Mouse (Mus musculus): ENCODE results near the gene Nabp2. TPM values are rescaled to one million over a fixed set of nuclear protein-coding genes. Genes with fewer than 3 reads are reported as not detected.

Gene Nabp2
- polyA plus RNA-seq, 1 experiment, result 47.2 TPM

DNA sequence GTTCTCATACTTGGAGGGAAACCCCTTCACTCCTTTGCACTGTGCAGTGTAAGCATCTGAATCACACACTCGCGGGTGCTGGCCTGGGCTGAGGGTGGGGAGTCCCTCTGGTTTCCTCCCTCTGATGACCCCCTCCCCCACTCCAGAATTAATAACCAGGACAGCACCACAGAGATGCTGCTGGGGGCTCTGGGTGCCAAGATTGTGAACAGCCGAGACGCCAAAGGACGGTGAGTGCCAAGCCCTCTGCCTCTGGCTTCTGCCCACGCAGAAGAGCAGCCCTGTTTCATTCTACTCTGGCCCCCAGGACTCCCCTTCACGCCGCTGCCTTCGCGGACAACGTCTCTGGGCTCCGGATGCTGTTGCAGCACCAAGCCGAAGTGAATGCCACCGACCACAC lies 22.4 kb downstream of the Nabp2 start:
- no peak for DNase-seq (ENCODE audit: low spot score)

GRCm38 (mm10) chr10:128385902-128386301 lies 25.4 kb downstream of the Nabp2 start:
- DNase-seq (ENCODE audit: low spot score), result no peak

- no peak for DNase-seq (ENCODE audit: low spot score)
These were observed 28.8 kb downstream of the Nabp2 start for GRCm38 (mm10) chr10:128382482-128382881.

DNA sequence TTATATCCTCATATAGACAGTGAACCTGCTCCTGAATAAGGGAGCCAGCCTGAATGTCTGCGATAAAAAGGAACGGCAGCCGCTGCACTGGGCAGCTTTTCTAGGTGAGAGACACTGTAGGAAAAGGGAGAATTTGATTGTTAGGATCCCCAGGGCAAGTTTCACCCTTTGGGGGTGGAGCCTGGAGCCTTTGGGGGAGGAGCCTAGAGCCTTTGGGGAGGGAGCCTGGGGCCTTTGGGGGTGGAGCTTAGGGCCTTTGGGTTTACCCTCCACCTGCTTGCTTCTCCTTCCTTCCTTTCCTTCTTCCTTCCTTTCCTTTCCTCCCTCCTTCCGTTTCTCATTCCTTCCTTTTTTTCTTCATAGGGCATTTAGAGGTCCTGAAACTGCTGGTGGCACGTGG lies 30.7 kb downstream of the Nabp2 start:
- no peak for DNase-seq (ENCODE audit: low spot score)

GRCm38 (mm10) chr10:128379260-128379659 lies 32.0 kb downstream of the Nabp2 start:
- no peak for DNase-seq (ENCODE audit: low spot score)

- no peak for DNase-seq (ENCODE audit: low spot score)
These were observed 32.8 kb downstream of the Nabp2 start for GRCm38 (mm10) chr10:128378462-128378861.

- DNase-seq (ENCODE audit: low spot score), result no peak
These were observed 33.3 kb downstream of the Nabp2 start for GRCm38 (mm10) chr10:128377940-128378448.

GRCm38 (mm10) chr10:128377222-128377939 lies 33.9 kb downstream of the Nabp2 start:
- DNase-seq (ENCODE audit: low spot score), result no peak

DNA sequence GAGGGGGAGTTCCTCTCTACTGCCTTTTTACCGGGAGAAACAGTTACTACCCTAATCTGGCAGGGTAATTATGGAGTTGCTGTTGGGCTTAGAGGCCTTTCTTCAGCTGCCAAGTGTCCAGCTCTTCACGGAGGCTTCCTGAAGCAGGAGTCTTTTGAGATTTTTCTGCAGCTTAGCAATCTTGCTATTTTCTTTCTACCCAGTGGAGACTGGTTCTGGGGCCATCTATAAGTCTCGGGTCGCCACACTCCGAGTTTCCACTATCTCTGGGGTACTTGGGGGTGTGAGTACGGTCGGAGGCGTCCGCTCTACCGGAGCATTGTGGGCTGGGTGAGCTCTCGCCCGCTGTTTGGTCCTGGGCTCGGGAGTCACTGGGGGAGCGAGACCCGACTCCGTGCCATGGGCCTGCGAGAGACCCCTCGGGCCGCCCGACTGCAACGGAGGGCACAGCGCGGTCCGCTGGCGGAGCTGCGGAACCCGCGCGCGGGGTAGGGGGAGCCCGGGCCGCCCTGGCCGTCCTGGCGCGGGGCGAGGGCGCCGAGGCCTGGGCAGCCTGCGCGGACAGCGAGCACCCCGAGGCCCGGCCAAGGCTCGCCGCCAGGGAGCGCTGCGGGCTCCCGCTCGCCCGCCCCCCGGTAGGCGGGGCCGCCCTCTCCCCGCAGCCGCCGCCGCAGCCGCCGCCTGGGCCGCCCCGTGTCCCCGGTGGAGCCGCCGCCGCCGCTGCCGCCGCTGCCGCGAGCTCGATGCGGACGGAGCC lies 34.7 kb downstream of the Nabp2 start, which contains the start of gene Ankrd52:
Gene Ankrd52, plus strand, starts transcription at position 661 of the 757 bp plus-strand sequence.
- peak; percentile 85 for DNase-seq (ENCODE audit: low spot score)

DNA sequence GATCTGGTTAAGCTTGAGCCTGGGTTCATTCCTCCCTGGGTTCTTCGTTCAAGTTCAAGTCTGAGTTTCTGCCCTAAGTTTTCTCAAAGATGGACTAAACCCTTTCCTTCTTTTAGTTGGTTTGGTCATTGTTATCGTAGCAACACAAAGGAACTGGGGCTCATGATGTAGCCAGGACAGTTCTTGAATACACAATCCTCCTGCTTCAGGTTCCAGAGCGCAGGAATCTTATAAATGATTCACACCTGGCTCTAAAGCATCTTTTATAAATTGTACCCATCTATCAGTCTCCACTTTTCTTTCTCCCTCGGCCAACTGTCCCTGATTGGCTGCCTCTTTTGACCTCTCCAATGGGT lies 35.2 kb downstream of the Nabp2 start:
- no peak for DNase-seq (ENCODE audit: low spot score)

DNA sequence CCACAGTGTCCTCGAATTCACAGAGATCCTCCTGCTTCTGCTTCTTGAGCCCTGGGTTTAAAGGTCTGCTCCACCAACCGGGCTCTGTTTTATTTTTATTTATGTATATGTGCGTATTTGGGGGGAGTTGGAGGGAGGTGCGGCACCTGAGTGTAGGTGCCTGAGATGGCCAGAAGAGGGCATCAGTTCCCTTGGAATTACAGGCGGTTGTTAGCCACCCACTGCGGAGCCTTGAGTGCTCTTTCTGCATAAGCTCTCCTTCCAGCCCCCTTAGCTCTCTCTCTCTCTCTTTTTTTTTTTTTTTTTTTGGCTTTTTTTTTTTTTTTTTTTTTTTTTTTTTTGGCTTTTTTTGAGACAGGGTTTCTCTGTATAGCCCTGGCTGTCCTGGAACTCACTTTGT lies 36.9 kb downstream of the Nabp2 start:
- DNase-seq (ENCODE audit: low spot score), result no peak

- DNase-seq (ENCODE audit: low spot score), result no peak
These were observed 38.1 kb downstream of the Nabp2 start for GRCm38 (mm10) chr10:128372989-128373748.

DNA sequence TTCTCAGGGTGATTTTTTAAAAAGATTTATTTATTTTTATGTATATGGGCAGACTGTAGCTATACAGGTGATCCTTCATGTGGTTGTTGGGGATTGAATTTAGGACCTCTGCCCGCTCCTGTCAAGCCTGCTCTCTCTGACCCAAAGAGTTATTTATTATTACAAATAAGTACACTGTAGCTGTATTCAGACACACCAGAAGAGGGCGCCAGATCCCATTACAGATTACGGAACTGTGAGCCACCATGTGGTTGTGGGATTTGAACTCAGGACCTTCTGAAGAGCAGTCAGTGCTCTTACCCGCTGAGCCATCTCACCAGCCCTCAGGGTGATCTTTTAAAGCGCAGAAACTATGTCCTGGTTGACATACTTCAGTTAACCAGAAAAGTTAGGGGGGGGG lies 39.1 kb downstream of the Nabp2 start:
- no peak for DNase-seq (ENCODE audit: low spot score)

DNA sequence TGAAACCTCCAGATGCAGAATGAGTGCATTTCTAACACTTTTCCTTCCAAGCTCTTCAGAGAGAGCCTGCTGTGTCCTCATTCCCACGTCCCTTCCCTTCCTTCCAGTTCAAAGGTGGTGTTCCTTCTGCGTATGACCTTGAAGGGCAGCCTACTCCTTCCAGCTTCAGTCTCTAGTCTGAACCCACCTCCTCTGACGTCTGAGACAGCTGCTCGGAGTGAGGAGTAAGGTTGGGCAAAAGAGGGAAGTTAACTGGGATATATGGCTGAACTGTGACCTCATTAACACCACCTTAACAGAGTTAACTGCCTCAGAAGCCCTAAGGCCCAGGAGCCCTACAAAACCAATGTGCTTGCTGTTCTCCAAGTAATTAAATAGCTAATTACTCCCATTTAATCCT lies 40.7 kb downstream of the Nabp2 start:
- no peak for DNase-seq (ENCODE audit: low spot score)

DNA sequence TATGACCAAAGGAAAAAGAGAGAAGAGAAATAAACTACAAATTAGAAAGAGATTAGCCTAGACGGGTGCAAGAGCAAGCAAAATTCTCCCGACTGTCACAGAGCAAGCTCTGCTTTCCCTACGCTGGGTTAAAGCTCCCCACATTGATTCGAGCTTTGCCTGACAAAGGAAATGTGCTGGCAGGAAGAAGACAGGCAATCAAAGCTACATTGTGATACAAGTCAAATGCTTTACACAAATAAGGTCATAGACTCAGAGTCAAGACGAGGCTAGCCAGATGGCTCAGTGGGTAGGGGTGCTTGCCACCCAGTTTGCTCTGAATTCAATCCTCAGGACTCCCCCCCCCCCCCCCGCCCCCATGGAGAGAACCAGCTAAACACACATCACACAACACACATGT lies 41.3 kb downstream of the Nabp2 start:
- DNase-seq (ENCODE audit: low spot score), result no peak

DNA sequence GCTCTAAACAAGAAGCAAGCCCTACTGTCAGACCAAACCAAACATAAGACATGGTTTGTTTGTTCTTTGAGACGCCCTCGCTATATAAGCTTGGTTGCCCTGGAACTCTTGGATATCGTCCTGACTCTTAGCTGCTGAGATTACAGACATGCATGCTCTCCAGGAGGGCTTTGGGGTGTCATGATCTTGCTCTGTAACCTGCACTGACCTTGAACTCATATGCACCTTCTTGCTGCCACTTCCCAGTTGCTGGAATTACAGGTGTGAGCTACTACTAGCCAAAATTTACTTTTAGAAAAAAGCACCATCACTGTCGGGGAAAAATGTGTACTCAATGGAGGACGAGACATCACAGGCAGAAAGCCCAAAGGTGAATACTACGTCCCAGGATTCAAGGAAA lies 41.7 kb downstream of the Nabp2 start:
- DNase-seq (ENCODE audit: low spot score), result no peak

- DNase-seq (ENCODE audit: low spot score), result no peak
These were observed 42.1 kb downstream of the Nabp2 start for GRCm38 (mm10) chr10:128369218-128369543.

DNA sequence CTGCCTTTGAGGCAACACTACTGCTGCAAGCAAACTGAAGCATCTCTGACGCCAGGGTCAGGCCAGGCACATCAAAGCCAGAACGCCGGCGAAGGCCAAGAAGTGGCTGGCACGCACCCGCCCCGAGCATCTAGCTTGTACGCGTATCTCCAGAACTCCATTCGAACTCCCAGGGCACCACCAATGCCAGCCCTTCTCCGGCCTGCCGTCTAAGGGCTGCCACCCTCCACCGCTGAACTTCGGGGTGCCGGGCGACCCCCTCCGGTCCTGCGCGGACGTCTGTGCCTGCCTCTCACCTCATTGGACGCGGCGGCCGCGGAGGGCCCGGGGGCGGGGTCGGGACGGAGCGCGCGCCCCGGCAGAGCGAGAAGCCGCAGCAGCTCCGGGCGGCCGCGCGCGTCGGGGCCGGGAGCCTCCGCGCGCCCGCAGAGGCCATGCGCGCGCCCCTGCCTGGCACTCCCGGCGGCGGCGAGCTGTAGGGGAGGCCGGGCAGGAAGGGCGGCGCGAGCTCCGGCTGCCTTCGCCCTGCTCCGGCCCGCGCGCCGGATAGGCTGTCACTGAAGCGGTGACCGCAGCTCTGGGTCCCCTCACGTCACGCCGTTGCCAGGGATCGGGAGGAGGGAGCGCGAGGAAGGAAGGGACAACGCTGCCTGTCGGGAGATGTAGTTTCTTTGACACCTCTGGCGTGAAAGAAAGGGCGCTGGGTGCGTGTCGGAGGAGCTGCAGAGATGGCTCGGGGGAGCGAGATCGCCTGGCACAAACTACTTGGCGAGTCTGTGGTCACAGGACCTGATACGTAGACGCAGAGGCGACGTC lies 42.7 kb downstream of the Nabp2 start, which contains the start of gene Coq10a:
Gene Coq10a, minus strand, starts transcription at position 596 of the 816 bp plus-strand sequence.
- DNase-seq (ENCODE audit: low spot score), result peak; percentile 82

- no peak for DNase-seq (ENCODE audit: low spot score)
These were observed 43.3 kb downstream of the Nabp2 start for GRCm38 (mm10) chr10:128367899-128368401.

DNA sequence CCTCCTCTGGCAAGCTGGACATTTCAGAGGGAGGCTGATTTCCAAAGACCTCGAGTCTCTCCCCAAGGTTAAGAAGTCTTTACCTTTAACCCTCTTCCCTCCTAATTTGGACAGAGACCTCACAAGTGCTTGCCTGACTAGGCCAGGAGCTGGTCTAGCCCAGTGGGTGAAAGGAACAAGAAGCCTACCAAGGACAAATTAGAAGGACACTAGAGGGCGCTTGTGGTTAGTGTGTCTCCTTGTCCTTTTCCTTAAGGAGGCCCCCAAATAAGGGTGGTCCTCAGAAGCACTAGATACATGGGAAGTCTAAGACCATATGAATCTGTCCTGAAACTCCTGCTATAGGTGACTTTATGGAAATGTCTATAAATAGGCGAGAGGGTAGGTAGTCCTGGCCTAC lies 48.7 kb downstream of the Nabp2 start:
- DNase-seq (ENCODE audit: low spot score), result no peak

DNA sequence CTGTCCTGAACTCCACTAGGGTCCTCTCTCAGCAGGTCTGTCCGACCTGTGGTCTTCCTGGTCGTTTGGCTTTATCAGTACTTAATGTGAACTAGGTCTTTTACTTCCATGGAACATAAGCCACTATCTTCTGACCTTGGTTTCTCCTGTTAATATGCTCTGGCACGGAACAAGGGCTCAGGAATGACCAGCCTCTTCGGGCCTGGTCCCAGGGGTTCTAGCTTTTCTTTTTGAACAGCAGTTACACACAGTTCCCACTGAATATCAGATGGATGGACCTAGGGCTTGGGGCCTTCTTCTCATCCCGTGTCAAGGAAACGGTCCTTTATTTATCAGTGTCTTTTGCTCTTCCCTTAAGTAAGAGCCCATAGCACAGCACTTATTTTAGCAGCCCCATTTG lies 49.5 kb downstream of the Nabp2 start:
- DNase-seq (ENCODE audit: low spot score), result no peak

Data from urinary bladder, adult 2 months (tissue).